Mouse (Mus musculus): ENCODE measurements at regions not wholly inside any gene's neighbourhood (a gene's known extent, or its start where the extent isn't known, plus 50 kb on each side); places are given as distances from the start of the nearest gene placed in this dataset.
"Not testable (repeated sequence)": the region's sequence is repeated elsewhere in the genome, so short reads cannot be mapped to it uniquely, and the experiment has no call there.

DNA sequence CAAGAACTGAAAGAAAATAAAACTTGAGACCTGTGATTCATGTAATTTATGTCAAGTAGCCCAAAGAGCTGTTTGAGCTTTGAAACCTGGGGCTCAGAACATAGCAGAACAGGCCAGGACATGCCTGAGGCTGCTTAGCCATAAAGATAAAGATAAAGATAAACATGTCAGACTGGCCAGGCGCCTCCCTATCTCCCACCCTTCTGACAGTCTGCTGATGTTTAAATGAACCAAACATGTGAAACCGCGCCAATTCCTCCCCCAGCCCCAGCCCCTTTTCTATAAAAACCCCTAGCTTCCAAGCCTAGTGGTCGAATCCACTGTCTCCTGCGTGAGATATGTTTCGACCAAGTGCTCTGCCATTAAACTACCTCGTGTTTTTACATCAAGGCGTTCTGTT, 97.2 kb upstream of the Rab39b start:
- not testable (repeated sequence) for TF ChIP-seq CTCF, EP300 (IDR thresholded peaks at IDR 0.05; ENCODE audit: low read depth)

Measured in liver, embryonic 14.5 days (tissue).